Mouse (Mus musculus) megakaryocyte, adult 5-6 weeks (primary cell): Measurements from ENCODE around the gene Tnfrsf12a. TPM values are rescaled to one million over a fixed set of nuclear protein-coding genes. Genes with fewer than 3 reads are reported as not detected.
A peak's percentile ranks its signal among the peaks of the same experiment; 100 is the strongest.

ENCODE experiments used
- ATAC-seq: 2 replicates; pipeline ENCODE4 v1.8.0; 2016; ENCODE audit warnings: mild to moderate bottlenecking, inconsistent platforms; ENCODE audit not compliant: poor library complexity, severe bottlenecking
- total RNA-seq, 2 experiments: library from RNA; stranded (forward) in 1 of 2; stranded (reverse) in 1 of 2; fragments of 153-499, 151-499 nt in 1 of 2; fragments of 221-1000, 200-1000 nt in 1 of 2; gene quantifications; 2 replicates each; pipeline versions ENCODE4 v1.2.3 to v1.2.4; 2015 to 2017

The Tnfrsf12a gene
- total RNA-seq (2015) (1.8 and 5.8 TPM in 2 replicates), total RNA-seq (2017) (5.9 and 7.7 TPM in 2 replicates)

DNA sequence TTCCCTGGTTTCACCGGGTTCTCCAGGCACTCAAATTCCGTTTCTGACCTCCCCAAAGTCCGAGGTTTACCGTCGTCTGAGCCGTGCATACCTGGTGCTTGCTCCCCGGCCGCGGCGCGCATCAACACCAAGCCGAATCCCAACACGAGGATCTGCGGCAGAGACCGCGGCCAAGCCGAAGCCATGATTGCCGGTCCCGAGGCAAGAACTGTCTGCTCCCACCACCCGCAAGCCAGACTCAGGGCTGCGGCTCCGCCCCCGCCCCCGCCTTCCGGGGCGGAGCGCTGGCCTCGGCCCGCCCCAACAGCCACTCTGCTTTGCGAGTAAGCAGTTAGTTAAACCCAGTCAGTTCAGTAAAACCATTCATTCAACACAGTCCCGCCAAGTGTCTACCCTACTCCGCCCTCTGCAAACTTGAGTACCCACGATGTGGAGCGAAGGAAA, at the start of gene Tnfrsf12a:
Gene Tnfrsf12a, minus strand, starts transcription at position 233 of the 444 bp plus-strand sequence.
- ATAC-seq: peak; percentile 56

DNA sequence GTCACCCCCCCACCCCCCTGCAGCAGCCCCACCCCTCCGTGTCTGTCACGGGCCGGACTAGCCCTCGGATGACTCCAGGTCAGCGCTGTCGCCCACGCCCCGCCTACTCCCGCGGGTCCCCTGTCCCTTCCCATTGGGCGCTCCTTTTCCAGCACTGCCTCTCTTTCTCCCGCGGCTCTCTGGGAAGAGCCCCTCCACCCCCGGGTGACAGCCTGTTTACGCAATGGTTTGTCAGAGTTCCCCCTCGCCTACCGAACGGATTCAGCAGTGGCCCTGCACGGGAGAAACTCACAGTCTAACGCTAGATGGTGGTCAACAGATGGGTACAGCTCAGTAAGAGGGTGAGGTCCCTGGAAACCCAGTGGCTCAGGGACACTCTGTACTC, 49.5 kb upstream of the Tnfrsf12a start:
- peak; percentile 73 for ATAC-seq

DNA sequence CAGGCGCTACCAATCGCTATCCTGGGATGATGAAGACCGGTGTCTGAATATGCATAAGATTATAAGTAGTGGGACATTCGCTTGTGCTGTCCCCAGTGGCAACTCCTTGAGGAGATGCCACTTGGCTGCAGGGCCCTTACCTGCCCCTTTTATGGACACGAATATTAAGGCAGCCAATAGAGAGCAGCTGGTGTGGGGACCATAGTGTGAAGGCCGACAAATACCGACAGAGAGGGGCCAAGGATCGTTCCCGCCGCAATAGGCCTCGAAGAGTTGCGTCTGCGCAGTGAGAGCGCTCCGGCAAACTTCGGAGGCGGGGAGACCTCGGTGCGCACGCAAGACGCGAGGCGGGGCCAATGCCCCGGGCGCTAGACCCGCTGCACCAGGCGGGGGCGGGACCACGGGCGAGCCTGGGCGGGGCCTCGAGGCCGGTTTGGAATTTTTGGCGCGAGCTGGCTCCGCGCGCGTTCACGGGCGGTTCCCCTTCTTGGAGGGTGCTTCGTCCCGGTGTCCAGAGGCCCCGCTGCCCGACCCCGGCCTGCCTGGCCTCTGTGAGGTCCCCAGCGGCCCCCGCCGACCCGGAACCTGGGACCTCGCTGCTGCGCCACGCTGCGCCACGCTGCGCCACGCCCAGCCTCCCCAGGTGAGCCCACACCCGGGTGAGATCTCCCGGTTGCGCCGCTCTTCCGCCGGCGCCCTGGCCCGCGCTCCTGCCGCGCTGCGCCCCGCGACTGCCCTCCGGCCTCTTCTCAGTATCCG, 48.9 kb upstream of the Tnfrsf12a start, which contains the start of gene Pkmyt1:
Gene Pkmyt1, plus strand, starts transcription at position 338 of the 759 bp plus-strand sequence.
- peak; percentile 95 for ATAC-seq

DNA sequence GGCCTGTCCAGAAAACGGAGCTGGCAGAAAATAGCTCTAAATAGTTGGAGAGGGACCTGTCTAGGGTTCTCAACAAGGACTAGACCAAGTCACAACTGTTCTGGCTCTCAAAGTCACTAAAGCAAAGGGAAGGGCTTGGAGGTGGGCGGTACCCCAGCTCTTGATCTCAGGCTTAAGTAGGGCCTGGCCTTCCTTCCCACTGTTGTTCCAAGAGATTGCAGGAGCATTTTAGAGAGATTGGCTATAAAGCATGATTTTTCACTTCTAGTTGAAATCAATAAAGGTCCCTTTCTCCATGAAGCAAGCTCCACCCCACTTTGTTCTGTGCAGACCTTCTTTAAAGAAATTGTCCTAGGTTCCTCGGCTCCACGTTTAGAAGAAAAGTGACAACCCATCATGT, 48.2 kb upstream of the Tnfrsf12a start:
- ATAC-seq: no peak

DNA sequence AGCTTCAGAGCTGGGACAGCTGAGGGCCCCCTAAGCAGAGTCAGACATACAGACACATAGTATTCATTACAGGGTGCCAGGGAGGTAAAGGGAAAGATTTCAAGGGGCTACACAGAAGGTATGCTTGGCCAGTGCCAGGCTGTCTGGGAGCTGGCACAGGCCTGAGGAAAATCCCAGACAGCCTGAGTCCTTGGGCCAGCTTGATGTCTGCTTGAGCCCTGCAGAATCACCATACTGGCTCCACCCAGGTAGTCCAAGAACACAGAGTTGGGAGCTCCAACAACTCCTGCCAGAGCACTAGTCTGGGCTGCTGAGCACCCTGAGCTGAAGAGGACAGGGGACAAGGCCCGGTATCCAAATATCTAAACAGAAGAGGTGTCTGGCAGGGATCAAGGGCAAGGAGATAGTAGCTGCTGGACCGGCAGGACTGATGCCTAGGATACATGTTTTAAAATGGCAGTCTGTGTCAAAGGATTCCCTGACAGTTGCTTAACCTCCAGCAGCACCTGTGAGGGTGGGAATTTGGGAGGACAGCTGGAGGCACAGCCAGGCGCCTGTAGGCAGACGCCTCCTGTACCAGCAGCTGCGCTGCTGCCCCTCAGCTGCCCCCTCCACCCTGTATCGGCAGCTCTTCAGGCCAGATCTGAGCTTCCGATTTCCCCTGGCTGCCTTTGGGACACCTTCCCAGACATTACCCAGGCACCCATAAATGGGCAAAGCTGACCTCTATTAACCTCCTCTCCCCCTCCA, 45.3 kb upstream of the Tnfrsf12a start, which contains the start of gene 1520401A03Rik:
Gene 1520401A03Rik, minus strand, starts transcription at position 408 of the 750 bp plus-strand sequence.
- no peak for ATAC-seq

DNA sequence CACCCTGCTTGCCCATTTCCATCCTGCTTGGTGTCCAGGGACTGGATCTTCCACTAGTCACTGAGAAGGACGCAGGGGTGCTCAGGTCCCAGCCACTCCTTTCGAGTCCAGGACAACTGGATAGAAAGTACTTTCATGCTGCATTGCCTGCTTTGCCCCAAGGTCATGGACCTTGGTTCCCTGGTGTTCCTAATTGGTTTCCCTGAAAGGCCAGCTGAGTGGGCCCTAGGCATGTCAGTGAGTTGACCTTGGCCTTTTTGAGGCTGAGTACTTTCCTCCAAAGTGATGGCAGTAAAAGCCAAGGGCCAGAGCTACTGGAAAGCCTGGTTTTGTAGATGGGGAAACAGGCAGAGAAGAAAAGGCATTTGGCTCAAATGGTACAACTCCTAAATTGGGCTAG, 44.6 kb upstream of the Tnfrsf12a start:
- no peak for ATAC-seq

DNA sequence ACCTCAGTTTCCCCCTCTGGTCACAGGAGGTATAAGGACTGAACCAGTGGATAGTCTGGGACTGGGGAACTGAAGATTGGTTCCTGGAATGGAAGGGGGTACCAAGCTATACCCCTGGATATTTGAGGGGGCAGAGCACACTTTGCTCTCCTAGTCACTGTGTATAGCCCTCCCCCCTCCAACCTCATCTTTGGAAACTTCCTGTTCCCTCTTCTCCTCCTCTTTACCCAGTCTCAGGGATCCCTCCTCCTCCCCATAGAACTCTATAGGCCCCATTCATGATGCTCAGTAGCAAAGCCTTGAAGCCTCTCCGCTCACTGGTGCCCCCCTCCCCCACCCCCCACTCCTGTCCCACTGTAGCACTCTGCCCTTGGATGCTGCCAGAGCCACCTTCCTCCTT, 42.2 kb upstream of the Tnfrsf12a start:
- no peak for ATAC-seq

DNA sequence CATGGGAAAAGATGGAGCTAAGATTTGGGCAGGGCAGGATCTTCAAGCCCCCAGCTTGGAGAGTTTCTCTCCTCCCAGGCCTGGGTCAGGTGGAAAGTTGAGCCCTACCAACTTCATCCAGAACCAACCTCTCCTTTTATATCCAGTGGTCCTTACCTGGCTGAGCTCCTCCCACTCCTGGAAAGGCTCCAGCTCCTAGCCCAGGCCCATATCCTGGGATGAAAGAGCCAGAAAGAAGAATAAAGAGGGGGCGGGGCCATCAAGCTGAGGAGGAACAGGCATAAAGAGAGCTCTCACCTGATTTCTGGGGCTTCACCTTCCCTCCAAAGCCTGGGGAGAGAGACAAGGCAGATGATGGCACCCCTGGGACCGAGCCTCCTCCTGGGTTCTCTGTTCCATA, 39.7 kb upstream of the Tnfrsf12a start:
- ATAC-seq: no peak

DNA sequence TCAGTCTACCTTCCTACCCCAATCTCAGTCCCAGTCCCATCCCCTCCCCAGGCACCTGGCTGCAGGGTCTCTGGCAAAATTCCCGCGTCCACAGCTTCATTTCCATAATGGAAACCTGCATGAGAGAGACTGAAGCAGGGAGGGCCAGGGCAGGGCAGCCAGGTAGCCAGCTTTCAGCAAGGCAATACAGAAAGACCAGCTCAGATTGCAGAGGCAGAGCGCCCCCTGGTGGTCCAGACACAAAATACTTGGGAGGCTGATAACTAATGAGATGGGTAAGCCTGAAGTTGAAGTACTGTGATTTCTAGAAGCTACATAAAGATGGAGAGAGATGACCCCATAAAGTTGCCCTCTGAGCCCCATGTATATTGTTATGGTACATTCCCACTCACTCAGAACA, 28.9 kb upstream of the Tnfrsf12a start:
- ATAC-seq: peak; percentile 80

DNA sequence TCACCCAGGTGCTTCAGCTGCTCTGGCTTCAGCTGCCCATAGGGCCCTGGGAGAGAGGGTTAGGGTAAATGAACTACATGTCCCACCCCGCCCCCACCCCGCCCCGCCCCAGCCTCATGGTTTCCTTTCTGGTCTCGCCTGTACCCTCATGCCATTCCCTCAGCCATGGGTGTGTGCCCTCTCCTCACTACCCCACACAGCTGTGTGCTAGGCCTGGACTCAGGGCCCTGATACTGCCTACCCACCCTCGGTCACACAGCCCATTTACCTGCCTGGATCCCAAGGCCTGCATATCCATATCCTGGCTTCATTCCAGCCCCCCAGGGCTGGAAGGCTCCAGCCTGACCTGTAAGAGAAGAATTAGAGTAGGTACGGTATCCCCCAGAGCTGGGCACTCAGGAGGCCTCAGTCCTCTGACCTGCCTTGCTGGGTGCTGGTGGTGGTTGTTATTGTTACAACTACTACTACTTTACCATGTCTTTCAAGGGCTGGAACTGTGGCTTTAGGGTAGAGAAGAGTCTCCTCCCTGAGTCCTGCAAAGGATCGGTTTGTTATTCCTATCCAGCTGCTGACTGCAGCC, 28.3 kb upstream of the Tnfrsf12a start:
- no peak for ATAC-seq

DNA sequence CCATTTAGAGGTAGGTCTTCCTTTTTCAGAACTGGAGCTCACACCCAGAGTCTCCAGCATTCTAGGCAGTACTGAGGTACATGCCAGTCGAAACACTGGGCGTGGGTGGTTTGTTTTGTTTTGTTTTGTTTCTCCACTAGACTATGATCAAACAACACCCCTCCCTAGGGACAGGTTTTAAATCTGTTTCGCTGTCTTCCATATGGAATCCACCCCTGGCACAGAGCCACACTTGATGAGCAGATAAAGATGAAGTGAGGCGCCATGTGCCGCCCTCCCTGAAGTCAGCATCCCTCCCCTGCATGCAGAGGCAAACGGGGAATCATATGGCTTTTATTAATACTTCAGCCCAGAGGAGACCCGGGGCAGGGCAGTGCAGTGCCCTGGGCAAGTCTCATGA, 27.5 kb upstream of the Tnfrsf12a start:
- ATAC-seq: no peak

DNA sequence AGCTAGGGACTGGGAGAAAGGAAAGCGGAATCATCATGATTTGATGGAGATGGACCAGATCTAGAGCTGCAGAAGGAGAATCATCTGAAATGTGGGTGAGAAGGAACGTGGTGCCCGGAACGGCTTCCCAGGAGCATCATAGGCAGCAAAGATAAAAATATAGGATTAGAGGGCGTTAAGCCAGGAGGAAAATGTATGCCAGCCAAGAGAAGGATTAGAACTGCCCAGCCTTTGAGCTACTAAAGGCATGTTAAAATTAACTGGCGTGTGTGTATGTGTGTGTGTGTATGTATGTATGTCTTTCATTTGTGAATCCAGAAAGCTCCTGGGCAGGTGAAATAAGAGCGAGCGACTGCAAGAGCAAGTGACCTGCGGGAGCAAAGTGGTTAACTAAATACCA, 26.0 kb upstream of the Tnfrsf12a start:
- no peak for ATAC-seq

DNA sequence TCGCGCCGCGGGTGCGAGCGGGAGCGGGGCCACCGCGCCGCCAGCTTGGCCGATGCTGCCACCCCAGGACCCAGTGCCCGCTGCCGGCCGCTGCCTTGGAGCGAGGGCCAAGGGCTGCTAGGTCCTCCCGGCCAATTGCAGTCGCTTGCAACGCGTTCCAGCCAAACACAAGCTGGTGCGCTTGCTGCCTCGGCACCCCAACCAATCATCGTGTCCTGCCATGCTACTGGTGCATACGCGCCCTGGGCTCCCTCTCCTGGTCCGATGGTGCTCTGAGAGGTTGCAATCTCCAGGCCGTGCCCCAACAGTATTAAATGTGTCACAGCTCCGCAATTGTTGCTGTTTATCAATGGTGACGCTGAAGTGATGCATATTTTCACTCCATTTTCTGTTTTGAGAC, 22.8 kb upstream of the Tnfrsf12a start:
- ATAC-seq: peak; percentile 98

DNA sequence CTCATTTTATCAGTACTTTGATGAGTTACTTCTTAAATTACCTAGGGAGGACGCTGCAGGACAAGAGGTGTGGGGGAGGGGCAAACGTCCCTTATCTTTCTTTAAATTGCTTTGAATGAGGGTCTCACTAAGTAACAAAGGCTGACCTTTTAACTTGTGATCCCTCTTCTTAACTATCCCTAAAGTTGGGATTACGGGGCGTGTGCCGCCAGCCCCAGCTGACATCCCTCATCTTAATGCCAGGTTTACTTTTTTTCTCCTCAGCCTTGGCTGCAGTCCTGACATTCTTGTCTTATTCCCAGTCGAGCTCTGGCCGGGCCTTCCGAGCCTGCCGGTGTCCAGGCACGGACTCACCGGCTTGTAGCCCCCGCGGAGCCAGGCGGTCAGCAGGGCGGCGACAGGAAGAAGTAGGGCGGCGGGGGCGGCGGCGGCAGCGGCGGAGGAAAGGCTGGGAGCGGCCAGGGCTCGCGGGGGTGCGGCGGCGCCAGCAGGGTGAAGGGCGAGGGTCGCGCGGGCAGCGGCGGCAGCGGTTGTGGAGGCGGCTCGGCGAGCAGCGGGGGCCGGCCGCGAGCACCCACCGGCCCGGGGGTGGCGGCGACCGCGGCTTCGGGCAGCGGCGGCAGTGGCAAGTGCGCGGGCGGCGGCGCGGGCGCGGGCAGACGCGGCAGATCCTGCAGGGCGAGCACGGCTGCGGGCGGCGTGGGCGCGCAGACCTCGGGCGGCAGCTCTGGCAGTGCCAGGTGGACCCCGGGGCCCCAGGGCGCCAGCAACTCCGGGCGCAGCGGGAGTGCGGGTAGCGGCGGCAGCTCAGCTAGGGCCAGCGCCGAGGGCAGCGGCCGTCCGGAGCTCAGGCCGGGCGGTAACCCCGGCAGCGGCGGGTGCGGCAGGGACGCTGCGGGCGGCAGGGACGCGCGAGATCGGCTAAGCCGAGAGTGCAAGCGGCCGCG, 22.1 kb upstream of the Tnfrsf12a start:
- no peak; the same call in 1 of the 2 replicates for ATAC-seq

DNA sequence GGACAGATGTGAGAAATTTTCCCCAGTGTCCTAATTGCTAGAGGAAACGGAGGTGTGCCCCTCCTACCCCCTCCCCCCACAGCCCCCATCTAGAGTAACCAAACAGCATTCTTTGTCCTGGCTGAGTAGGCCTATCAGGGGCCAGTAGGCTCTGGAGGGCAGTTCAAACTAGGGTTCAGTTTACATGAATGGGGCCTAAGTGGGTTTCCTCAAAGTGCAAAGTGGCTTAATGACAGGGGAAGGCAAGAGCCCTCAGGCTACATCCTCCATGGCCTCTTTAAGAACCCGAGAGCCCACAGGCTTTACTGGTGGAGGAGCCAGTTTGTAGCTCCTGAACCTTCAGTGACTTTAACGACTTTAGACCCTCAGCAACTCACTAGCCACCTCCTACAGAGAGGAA, 18.5 kb upstream of the Tnfrsf12a start:
- no peak for ATAC-seq

DNA sequence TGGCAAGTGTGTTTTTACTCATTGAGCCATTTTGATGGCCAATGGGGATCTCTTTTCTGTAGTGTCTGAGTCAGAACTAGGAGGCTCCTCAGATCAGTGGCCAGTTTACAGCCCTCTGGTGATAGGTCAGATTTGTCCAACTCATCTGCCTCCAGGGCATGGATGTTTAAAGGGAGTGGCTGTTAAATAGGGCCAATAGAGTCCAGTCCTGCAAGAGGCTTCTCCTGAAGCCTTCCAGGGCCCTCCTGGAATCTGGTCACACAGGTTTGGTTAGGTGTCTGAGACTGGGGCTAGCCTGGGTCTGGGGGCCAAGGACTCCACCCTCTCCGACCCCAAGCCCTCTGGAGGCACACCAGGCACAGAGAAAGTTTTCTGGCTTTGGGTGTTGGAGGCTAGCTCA, 17.2 kb upstream of the Tnfrsf12a start:
- no peak for ATAC-seq

DNA sequence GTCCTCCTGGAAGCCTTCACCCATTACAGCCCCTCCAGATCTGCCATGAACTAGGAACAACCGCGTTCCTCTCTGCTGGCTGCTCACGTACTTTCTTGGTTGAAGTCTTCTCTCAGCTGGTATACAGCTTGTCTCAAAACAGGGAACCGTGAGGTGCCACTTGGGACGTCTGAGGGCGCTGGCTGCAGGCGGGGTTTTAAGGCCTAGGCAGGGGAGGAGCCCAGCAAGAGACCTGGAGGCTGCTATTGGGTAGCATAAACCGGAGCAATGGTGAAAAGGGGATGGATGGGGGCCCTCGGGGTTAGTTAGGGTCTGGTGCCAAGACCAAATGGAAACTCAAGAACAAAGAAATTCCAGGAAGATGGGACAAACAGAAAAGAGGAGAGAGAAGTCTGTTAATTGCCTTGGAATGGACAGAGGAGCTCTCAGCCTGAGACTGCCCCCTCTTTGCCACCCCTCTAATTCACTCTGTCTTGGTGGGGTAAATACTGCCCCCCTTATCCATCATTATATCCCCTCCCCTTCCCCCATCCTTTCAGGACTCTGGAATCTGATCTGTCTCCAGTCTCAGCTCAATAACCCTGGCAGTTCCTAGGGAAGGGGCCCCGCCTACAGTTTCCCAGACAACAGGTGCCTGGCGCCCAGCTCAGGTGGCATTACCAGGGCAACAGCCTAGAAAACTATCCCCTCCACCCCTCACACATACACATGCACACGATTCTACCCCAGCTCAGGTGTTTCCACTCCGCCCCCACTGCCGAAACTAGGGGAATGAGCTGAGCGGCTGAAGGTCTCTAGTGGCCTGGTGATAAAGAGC, 6.8 kb upstream of the Tnfrsf12a start, which contains the start of gene Cldn9:
Gene Cldn9, minus strand, starts transcription at position 171 of the 817 bp plus-strand sequence.
- ATAC-seq: no peak

DNA sequence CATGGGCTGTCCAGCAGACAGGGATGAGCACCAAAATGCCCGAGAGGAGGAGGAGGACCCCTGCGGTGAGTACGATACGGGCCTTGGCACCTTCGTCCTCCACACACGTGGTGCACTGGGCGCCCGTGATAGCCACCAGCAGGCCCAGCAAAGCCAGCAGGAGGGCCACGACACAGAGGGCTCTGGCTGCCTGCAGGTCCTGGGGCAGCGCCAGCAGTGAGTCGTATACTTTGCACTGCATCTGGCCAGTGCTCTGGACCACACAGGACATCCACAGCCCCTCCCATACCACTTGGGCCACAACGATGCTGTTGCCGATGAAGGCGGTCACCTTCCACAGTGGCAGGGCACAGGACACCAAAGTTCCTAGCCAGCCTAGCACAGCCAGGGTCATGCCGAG, 6.0 kb upstream of the Tnfrsf12a start:
- no peak for ATAC-seq

DNA sequence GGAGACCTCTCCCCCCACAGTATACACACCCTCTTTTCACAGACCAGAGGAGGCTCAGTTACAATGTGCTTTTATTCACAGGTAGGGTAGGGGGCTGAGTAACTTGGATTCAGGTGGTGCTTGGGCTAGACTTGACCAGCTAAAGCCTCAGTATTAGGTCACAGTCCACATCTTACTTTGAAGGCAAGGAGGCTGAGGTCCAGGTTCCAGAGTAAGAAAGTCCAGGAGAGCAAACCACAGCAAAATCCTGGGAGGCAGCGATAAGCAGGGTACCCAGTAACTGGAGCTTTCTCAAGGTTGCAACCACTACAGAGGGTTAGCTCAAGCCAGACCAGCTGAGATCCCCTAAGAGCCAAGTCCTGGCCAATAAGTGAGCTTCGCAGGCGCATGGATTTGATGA, 5.3 kb upstream of the Tnfrsf12a start:
- no peak for ATAC-seq

DNA sequence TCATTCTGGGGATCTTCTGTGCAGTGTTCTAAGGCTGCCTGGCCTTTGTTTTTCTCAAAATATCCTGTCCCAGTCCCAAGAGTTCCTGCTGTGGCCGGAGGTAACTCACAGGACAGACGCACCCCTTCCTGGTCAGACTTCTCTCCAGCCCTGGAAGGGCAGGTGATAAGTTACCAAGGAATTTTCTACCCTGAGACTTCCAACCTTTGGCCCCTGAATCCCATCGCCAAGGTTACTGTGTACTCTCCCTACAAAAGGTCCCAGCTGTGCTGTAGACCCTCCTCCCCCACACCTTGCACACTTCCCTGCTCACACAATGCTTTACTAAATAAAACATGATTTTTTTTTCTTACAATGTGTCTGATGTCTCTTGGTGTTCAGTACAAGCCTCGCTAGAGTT, 4.8 kb upstream of the Tnfrsf12a start:
- ATAC-seq: no peak
